Mouse (Mus musculus): ENCODE measurements around the gene Ern1. TPM values are rescaled to one million over a fixed set of nuclear protein-coding genes. Genes with fewer than 3 reads are reported as not detected.

Gene Ern1
- polyA plus RNA-seq, 1 experiment from 2014 or later: 3.9 TPM

DNA sequence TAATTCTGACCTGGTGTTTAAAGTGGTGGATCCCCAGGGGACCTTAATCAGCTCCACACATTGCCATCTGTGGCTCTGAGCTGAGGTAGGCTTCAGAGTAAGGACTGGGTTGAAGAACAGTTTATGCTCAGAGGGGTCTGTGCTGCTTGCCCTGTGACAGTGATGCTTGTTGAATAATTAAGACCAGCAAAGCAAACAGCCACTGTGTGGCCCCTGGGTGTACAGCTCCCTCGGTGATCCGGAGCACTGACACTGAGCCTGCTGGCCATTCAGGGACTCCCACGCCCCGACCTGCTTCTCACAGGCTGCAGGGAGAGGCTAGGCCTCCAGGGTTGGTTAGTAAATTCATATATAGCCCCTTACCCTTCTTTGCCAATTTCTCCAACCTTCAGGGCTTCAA is 31.9 kb upstream of the Ern1 start:
- H3K9ac ChIP-seq: no peak overlapping the region
- peaks cover 6% of the 10 kb centered on the region; the same call in 1 of the 2 replicates for H3K36me3 ChIP-seq
- no peak for ATAC-seq (ENCODE audit: extremely low read depth, insufficient number of reproducible peaks, low FRiP score, low TSS enrichment)
- H3K4me2 ChIP-seq: no peak overlapping the region
- no peak overlapping the region for H3K27ac ChIP-seq (replicated peaks)
- 70% methylated on average over 4 of the region's 4 CpGs for WGBS
- no peak overlapping the region for H3K4me3 ChIP-seq
- no peaks in the 10 kb centered on the region for H3K9me3 ChIP-seq
- peaks cover 31% of the 10 kb centered on the region for H3K4me1 ChIP-seq
- no peaks in the 10 kb centered on the region for H3K27me3 ChIP-seq (replicated peaks)

DNA sequence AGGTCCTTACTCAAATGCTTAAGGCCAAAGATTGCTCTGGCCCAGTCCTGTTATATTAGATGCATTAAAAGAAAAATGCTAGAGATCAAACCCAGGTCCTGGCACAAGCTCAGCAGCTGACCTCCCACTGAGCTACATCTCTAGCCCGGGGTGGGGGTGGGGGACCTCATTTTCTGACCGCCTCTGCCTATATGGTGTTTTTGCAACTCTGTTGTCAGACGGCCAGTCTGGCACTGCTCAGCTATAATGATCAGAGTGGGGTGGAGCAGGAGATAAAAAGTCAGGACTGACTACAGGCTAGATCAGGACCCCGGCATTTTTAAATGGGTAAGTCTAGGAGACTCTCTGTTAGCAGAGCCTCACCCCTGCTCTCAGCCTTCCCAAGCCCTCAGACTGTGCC is 30.7 kb upstream of the Ern1 start:
- Histone ChIP-seq H3K9me3 (no peaks in the 10 kb centered on the region), H3K27ac (replicated peaks) (0 out of 2 replicates have a peak overlapping the region, but pooled peaks have one; percentile 0), H3K4me1 (peaks cover 42% of the 10 kb centered on the region), H3K4me2 (no peak overlapping the region), H3K27me3 (replicated peaks) (no peaks in the 10 kb centered on the region), H3K9ac (0 out of 2 replicates have a peak overlapping the region, but pooled peaks have one; percentile 15), H3K4me3 (no peak overlapping the region), H3K36me3 (peaks cover 8% of the 10 kb centered on the region; the same call in 1 of the 2 replicates)
- ATAC-seq (ENCODE audit: extremely low read depth, insufficient number of reproducible peaks, low FRiP score, low TSS enrichment): no peak
- WGBS: 27% methylated on average over 4 of the region's 4 CpGs

DNA sequence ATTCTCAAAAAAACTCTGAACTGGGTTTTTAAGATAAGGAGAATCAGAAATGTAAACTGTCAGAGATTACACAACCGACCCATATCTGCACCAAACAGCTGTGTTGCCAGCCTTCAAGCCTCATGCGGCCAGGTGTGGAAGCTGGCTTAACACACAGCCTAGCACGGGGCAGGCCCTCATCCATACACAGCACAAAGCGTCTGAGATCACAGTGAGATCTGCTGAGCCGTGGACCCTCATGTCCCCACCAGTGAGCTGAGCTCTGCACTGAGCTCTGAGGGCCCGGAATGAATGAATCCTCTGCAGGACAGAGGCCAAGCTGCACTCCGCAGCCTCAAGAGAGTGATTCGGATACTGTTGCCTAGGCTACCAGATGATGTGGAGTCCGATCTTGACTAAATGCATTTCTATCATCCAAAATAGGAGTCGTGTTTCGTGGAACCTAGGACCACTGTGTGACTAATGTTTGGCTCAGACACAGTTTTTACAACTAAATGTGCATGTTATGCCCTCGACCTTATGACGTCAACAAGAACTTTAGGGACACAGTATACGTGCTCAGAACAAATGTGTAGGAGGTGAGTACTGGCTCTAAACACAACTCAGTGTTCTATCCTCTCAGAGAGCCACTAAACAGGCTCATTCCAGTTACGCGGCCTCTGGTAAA is 27.6 kb upstream of the Ern1 start:
- Histone ChIP-seq H3K9ac (peak overlapping the region; percentile 54; the same call in 1 of the 2 replicates), H3K4me2 (no peak overlapping the region), H3K4me3 (no peak overlapping the region), H3K27me3 (replicated peaks) (no peaks in the 10 kb centered on the region), H3K4me1 (peaks cover 36% of the 10 kb centered on the region), H3K27ac (replicated peaks) (peak overlapping the region; percentile 50), H3K36me3 (peaks cover 30% of the 10 kb centered on the region), H3K9me3 (no peaks in the 10 kb centered on the region)
- no peak for ATAC-seq (ENCODE audit: extremely low read depth, insufficient number of reproducible peaks, low FRiP score, low TSS enrichment)
- WGBS: 67% methylated on average over 16 of the region's 16 CpGs

DNA sequence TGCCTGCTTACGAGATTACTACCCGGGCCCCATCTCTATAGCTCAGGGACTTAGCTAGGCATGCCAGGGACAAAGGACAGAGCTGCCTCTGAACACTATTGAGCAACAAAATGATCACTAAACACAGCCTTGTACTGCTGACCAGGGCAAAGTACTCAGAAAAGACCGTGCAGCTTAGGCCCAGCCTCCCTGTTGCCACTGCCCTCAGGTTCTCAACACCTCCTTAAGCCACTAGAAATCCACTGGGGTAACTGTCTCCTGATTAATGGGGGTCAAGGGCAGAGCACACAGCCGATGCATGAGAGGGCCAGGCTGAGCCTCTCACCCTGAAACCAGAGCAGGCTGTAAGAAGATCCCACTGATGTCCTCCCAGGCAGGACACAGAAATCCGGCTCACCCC is 26.8 kb upstream of the Ern1 start:
- Histone ChIP-seq H3K27ac (replicated peaks) (peak overlapping the region; percentile 50), H3K27me3 (replicated peaks) (no peaks in the 10 kb centered on the region), H3K4me3 (no peak overlapping the region), H3K36me3 (peaks cover 33% of the 10 kb centered on the region), H3K4me2 (no peak overlapping the region), H3K9ac (peak overlapping the region; percentile 54), H3K4me1 (peaks cover 33% of the 10 kb centered on the region), H3K9me3 (no peaks in the 10 kb centered on the region)
- 31% methylated on average over 5 of the region's 5 CpGs for WGBS
- ATAC-seq (ENCODE audit: extremely low read depth, insufficient number of reproducible peaks, low FRiP score, low TSS enrichment): no peak

DNA sequence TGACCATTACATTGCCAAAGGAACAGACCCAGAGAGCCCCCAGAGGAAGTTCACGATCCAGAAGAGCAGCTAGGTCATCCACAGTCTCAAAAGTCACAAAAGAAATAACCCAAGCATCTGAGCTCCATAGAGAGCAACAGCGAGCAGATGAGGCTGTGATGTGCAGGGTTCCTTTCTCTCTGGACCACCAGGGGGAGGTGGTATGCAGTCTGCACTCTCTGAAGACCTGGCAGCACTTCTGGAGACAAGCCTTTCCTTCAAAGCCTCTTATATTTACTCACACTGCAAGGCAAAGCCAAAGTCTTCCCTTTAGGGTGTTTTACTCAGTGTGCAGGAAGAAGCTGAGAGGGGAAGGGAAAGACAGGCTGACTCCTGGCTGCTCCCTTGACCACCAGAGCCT is 25.5 kb upstream of the Ern1 start:
- WGBS: 47% methylated on average over 2 of the region's 2 CpGs
- H3K36me3 ChIP-seq: peaks cover 44% of the 10 kb centered on the region
- H3K27ac ChIP-seq (replicated peaks): no peak overlapping the region
- no peak overlapping the region for H3K4me3 ChIP-seq
- H3K9ac ChIP-seq: peak overlapping the region; percentile 55; the same call in 1 of the 2 replicates
- H3K4me2 ChIP-seq: no peak overlapping the region
- ATAC-seq (ENCODE audit: extremely low read depth, insufficient number of reproducible peaks, low FRiP score, low TSS enrichment): no peak
- H3K4me1 ChIP-seq: peaks cover 24% of the 10 kb centered on the region
- no peaks in the 10 kb centered on the region for H3K27me3 ChIP-seq (replicated peaks)
- no peaks in the 10 kb centered on the region for H3K9me3 ChIP-seq

DNA sequence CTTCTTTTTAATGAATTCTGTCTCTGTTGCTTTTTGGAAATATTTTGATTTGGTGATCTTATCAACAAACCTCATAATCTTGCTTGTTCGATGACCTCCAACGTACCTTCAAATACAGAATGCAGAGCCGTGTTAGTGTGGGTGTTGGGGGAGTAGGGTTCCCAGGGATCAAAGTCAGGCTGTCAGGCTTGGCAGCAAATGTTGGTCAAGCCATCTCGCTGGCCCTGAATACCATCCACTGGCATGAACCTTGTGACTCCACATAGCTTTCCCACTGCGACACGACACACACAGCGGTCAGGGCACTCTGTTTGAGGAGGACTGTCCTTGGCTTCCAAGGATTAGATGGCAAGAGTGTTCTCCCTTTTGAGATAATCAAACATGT is 24.3 kb upstream of the Ern1 start:
- no peak overlapping the region for H3K9ac ChIP-seq
- no peaks in the 10 kb centered on the region for H3K9me3 ChIP-seq
- H3K4me3 ChIP-seq: no peak overlapping the region
- peaks cover 56% of the 10 kb centered on the region for H3K36me3 ChIP-seq
- H3K4me2 ChIP-seq: no peak overlapping the region
- ATAC-seq (ENCODE audit: extremely low read depth, insufficient number of reproducible peaks, low FRiP score, low TSS enrichment): no peak
- no peaks in the 10 kb centered on the region for H3K27me3 ChIP-seq (replicated peaks)
- no peak overlapping the region for H3K27ac ChIP-seq (replicated peaks)
- peaks cover 22% of the 10 kb centered on the region for H3K4me1 ChIP-seq
- 86% methylated on average over 7 of the region's 7 CpGs for WGBS

DNA sequence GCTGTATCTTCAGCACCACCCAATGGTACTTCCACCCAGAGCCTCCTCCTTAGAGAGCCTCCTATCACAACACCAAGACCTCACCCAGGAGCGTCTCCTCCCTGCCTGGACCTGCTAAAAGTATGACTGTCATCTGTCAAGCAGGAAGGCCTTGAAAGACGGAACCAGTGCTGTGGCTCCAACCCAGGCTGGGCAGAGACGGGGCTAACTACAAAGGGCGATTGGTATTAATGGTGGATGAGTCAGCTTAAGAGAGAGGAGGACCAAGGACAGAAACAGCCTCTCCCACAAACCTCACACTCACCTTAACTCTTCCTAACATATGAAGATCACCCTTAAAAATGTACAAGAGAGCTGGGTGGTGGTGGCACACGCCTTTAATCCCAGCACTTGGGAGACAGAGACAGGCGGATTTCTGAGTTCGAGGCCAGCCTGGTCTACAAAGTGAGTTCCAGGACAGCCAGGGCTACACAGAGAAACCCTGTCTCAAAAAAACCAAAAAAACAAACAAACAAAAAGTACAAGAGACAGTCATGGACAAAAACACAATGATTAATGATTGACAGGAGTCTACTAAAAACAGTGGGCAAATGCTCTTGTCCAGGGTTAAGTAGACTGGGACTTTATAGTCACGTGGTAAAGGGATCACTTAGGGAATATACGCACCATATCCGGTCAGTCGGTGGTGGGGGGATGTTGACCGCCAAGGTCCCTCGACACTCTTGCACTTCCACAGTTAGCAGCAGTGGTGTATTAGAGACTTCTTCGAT is 23.8 kb upstream of the Ern1 start:
- Histone ChIP-seq H3K36me3 (peaks cover 61% of the 10 kb centered on the region), H3K27ac (replicated peaks) (peak overlapping the region; percentile 39; the same call in 1 of the 2 replicates), H3K4me1 (peaks cover 22% of the 10 kb centered on the region), H3K9ac (no peak overlapping the region), H3K4me2 (no peak overlapping the region), H3K9me3 (no peaks in the 10 kb centered on the region), H3K4me3 (no peak overlapping the region), H3K27me3 (replicated peaks) (no peaks in the 10 kb centered on the region)
- ATAC-seq (ENCODE audit: extremely low read depth, insufficient number of reproducible peaks, low FRiP score, low TSS enrichment): no peak
- WGBS: 84% methylated on average over 14 of the region's 14 CpGs

DNA sequence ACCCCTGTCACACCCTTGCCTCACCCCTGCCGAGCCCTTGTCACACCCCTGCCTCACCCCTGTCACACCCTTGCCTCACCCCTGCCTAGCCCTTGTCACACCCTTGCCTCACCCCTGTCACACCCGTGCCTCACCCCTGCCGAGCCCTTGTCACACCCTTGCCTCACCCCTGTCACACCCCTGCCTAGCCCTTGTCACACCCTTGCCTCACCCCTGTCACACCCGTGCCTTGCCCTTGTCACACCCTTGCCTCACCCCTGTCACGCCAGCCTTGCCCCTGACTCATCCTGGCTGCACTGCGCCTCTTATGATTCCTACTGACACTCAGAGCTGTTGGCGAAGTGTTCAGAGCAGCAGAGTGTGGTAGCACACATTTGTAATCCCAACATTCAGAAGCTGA is 20.0 kb upstream of the Ern1 start:
- Histone ChIP-seq H3K4me3 (no peak overlapping the region), H3K9me3 (no peaks in the 10 kb centered on the region), H3K9ac (no peak overlapping the region), H3K36me3 (peaks cover 73% of the 10 kb centered on the region), H3K4me2 (no peak overlapping the region), H3K27ac (replicated peaks) (no peak overlapping the region), H3K4me1 (0 out of 2 replicates have a peak, but pooled peaks cover 2% of the 10 kb centered on the region), H3K27me3 (replicated peaks) (no peaks in the 10 kb centered on the region)
- whole genome bisulfite sequencing: 83% methylated on average over 7 of the region's 7 CpGs
- ATAC-seq (ENCODE audit: extremely low read depth, insufficient number of reproducible peaks, low FRiP score, low TSS enrichment): no peak

DNA sequence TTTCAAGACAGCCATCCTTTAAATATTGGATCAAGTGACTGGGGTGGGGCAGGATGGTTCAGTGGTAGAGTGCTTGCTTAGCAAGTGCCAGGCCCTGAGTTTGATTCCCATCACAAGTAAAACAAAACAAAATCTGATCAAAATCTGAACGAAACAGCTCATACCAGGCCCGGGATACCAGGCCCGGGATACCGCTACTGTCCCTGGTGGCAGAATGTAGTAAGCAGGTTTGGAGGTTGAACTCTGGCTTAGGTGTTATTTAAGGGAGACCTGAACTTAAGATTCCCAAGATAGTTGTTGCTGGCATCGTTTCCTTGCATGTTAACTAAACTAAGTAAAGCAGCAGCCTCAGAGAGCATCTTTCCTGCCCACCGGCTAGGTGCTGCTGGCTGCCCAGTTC is 18.6 kb upstream of the Ern1 start:
- WGBS: 84% methylated on average over 6 of the region's 6 CpGs
- H3K9me3 ChIP-seq: no peaks in the 10 kb centered on the region
- no peak for ATAC-seq (ENCODE audit: extremely low read depth, insufficient number of reproducible peaks, low FRiP score, low TSS enrichment)

DNA sequence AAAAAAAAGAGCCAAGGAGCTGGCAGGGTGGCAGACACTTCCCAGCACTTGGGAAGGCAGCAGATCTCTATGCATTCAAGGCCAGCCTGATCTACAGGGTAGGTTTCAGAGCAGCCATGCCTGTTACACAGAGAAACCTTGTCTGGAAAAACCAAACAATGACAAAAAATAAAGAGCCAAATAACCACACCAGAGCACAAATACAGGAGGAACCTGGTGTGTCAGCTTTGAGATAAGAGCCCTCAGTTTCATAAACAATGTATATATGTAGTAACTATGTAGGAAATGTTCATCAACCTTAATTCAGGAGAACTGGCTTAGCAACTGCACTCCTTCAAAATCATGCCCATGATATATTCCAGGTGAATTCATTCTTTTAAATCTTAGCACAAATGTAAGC is 16.5 kb upstream of the Ern1 start:
- peaks cover 12% of the 10 kb centered on the region for H3K4me1 ChIP-seq
- no peak for ATAC-seq (ENCODE audit: extremely low read depth, insufficient number of reproducible peaks, low FRiP score, low TSS enrichment)
- peaks cover 41% of the 10 kb centered on the region for H3K36me3 ChIP-seq
- H3K9ac ChIP-seq: no peak overlapping the region
- no peak overlapping the region for H3K4me2 ChIP-seq
- H3K27me3 ChIP-seq (replicated peaks): no peaks in the 10 kb centered on the region
- H3K27ac ChIP-seq (replicated peaks): no peak overlapping the region
- no peaks in the 10 kb centered on the region for H3K9me3 ChIP-seq
- H3K4me3 ChIP-seq: no peak overlapping the region

More for the DNA sequence above, 18.6 kb upstream of the Ern1 start:
- H3K27me3 ChIP-seq (replicated peaks): no peaks in the 10 kb centered on the region
- no peak overlapping the region for H3K27ac ChIP-seq (replicated peaks)
- peaks cover 58% of the 10 kb centered on the region for H3K36me3 ChIP-seq
- no peak overlapping the region for H3K4me2 ChIP-seq
- H3K4me1 ChIP-seq: peaks cover 11% of the 10 kb centered on the region
- H3K9ac ChIP-seq: no peak overlapping the region
- H3K4me3 ChIP-seq: no peak overlapping the region

DNA sequence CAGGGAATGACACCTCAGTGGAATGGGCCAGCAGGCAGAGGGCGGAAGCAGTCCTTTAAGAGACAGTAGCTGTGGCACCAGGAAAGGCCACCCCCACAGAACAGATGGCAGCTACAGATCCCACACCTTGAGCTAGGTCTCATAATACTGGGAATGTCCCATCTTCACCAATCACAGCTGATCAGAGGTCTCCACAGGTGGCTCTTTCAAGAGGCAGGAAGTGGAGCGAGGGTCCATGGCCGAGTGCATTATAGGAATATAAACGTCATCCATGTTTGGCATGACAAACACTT is 15.7 kb upstream of the Ern1 start:
- H3K27ac ChIP-seq (replicated peaks): peak overlapping the region; percentile 56; the same call in 1 of the 2 replicates
- ATAC-seq (ENCODE audit: extremely low read depth, insufficient number of reproducible peaks, low FRiP score, low TSS enrichment): no peak
- H3K4me2 ChIP-seq: no peak overlapping the region
- H3K9me3 ChIP-seq: no peaks in the 10 kb centered on the region
- WGBS: 81% methylated on average over 4 of the region's 4 CpGs
- H3K36me3 ChIP-seq: peaks cover 33% of the 10 kb centered on the region
- H3K27me3 ChIP-seq (replicated peaks): no peaks in the 10 kb centered on the region
- H3K4me3 ChIP-seq: no peak overlapping the region
- no peak overlapping the region for H3K9ac ChIP-seq
- H3K4me1 ChIP-seq: peaks cover 19% of the 10 kb centered on the region

All from heart, embryonic 13.5 days (tissue).